Mouse (Mus musculus) hindbrain, embryonic 15.5 days (tissue): ENCODE measurements around the gene Etv4. TPM values are rescaled to one million over a fixed set of nuclear protein-coding genes. Genes with fewer than 3 reads are reported as not detected.

ENCODE experiments used
- ATAC-seq: fragments of 200-750 bp; cut with Nextera tagmentation; 2 replicates; pipeline ENCODE4 v1.8.0; 2017; ENCODE audit warnings: low read depth, moderate number of reproducible peaks, moderate TSS enrichment; ENCODE audit not compliant: low FRiP score
- H3K27ac ChIP-seq: fragments of 300-500 bp; sonication (generic); replicated peaks from 2 replicates; pipeline ENCODE4 v1.5.1; 2015; ENCODE audit warnings: mild to moderate bottlenecking, inconsistent platforms
- H3K27me3 ChIP-seq: fragments of 300-500 bp; sonication (generic); 2 replicates; pipeline ENCODE4 v1.6.1; 2015; ENCODE audit warnings: control low read depth, inconsistent platforms
- H3K36me3 ChIP-seq: fragments of 300-500 bp; sonication (generic); 2 replicates; pipeline ENCODE4 v1.6.1; 2015; ENCODE audit warnings: control low read depth, inconsistent platforms
- H3K4me1 ChIP-seq: fragments of 300-500 bp; sonication (generic); replicated peaks from 2 replicates; pipeline ENCODE4 v1.6.1; 2015; ENCODE audit warnings: control low read depth, inconsistent platforms
- H3K4me2 ChIP-seq: fragments of 300-500 bp; sonication (generic); 2 replicates; pipeline ENCODE4 v1.6.1; 2015; ENCODE audit warnings: moderate library complexity, mild to moderate bottlenecking, inconsistent platforms
- H3K4me3 ChIP-seq: fragments of 300-500 bp; sonication (generic); 2 replicates; pipeline ENCODE4 v1.5.1; 2015; ENCODE audit warnings: mild to moderate bottlenecking, inconsistent platforms
- H3K9ac ChIP-seq: fragments of 300-500 bp; sonication (generic); 2 replicates; pipeline ENCODE4 v1.6.1; 2015; ENCODE audit warnings: inconsistent platforms
- H3K9me3 ChIP-seq: fragments of 300-500 bp; sonication (generic); 2 replicates; pipeline ENCODE4 v1.6.1; 2016; ENCODE audit warnings: control low read depth, inconsistent platforms
- WGBS: fragments of 180-500 bp; shearing (Covaris S2); methylation state at CpG from one replicate; pipeline ENCODE4 v1.1.7; 2015; 5-methylcytosine and 5-hydroxymethylcytosine counted together
- polyA plus RNA-seq: library from polyadenylated mRNA; unstranded; fragments of >200 nt; fragmentation: Nextera tagmentation; extraction: Ambion mirVana; gene quantifications from 2 replicates; pipeline ENCODE4 v1.2.1, GENCODE M21; 2015

Gene Etv4
- polyA plus RNA-seq, 1 experiment from 2014 or later = 21.3 TPM

DNA sequence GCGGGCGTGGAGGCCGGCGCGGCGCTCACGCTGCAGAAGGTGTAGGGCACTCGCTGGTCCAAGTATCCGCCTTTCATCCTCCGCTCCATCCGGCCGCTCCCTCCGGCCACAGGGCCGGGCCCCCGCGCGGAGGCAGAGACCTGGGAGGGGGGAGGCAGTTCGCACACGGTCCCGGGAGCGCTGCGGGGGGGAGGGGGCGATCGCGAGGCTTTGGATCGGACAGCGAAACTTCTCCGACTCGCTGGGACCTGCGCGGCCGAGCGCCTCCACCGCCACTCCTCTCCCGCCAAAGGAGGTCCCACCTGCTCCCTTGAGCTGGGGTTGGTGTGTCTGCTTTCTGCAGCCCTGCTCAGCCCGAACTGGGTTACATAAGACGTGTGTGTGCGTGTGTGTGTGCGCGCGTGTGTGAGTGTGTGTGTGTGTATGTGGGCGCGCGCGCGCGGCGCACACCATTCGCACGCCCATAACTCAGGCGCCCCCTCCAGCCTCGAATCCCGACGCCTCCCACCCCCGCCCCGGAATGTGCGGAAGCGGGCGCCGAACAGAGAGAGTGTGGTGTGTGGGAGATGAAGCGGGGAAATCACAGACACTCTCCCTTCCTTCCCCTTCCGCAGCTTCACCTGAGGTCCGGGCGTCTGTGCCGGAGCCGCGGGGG, 556 bp downstream of the Etv4 start:
- no peaks in the 10 kb centered on the region for H3K9me3 ChIP-seq
- H3K27ac ChIP-seq = peak overlapping the region; percentile 66
- ATAC-seq = peak; percentile 80
- peak overlapping the region; percentile 91 for H3K4me2 ChIP-seq
- 0% methylated on average over 59 of the region's 67 CpGs for WGBS
- H3K4me3 ChIP-seq = peak overlapping the region; percentile 50
- H3K36me3 ChIP-seq = no peaks in the 10 kb centered on the region
- peaks cover 21% of the 10 kb centered on the region for H3K4me1 ChIP-seq
- H3K9ac ChIP-seq = peak overlapping the region; percentile 49
- peaks cover 84% of the 10 kb centered on the region for H3K27me3 ChIP-seq

DNA sequence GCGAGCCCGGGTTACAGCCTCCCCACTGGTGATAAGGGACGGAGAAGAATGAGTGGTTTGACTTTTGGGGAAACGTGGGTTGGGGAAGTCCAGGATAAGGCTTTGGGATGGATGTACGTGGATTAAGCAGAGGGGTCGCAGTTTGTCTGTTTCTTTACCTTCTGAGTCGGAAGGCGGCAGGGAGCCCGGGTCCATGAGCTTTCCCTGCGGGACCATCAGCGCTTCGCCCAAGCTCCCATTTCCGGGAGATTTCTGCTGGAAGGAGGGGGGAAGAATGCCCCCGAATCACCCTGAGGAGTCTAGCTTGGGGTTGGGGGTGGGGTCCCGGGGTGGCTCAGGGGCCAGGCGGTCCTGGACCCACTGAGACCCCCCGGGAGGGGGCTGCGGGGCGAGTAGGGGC, 1.1 kb downstream of the Etv4 start:
- no peak for ATAC-seq
- peaks cover 81% of the 10 kb centered on the region for H3K27me3 ChIP-seq

DNA sequence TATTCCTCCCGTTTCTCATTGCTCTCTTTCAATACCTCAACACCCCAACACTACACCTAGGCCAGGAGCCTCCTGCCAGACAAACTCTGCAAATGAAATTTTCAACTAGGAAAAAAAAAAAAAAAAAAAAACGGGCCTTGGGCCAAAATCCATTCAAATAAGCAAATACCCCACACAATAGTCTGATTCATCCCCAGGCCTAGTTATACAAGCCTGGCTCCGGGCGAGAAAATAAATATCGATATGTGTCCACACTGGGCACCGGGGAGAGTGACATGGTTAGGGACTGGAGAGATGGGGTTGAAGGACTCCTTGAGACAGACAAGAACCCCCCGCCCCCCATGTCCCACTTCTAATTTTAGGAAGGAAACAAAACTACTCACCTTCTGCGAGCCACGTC, 1.6 kb downstream of the Etv4 start:
- H3K9me3 ChIP-seq = no peaks in the 10 kb centered on the region
- H3K9ac ChIP-seq = no peak overlapping the region
- peaks cover 21% of the 10 kb centered on the region for H3K4me1 ChIP-seq
- peak overlapping the region; percentile 91 for H3K4me2 ChIP-seq
- H3K4me3 ChIP-seq = peak overlapping the region; percentile 50
- no peaks in the 10 kb centered on the region for H3K36me3 ChIP-seq
- H3K27me3 ChIP-seq = peaks cover 79% of the 10 kb centered on the region
- no peak for ATAC-seq
- 25% methylated on average over 9 of the region's 9 CpGs for WGBS
- H3K27ac ChIP-seq = peak overlapping the region; percentile 66

More for the DNA sequence above, 1.1 kb downstream of the Etv4 start:
- peak overlapping the region; percentile 50 for H3K4me3 ChIP-seq
- H3K9ac ChIP-seq = peak overlapping the region; percentile 49
- H3K4me1 ChIP-seq = peaks cover 21% of the 10 kb centered on the region
- H3K27ac ChIP-seq = peak overlapping the region; percentile 66
- peak overlapping the region; percentile 91 for H3K4me2 ChIP-seq
- no peaks in the 10 kb centered on the region for H3K36me3 ChIP-seq
- WGBS = under 1% methylated on average over 18 of the region's 19 CpGs
- H3K9me3 ChIP-seq = no peaks in the 10 kb centered on the region

DNA sequence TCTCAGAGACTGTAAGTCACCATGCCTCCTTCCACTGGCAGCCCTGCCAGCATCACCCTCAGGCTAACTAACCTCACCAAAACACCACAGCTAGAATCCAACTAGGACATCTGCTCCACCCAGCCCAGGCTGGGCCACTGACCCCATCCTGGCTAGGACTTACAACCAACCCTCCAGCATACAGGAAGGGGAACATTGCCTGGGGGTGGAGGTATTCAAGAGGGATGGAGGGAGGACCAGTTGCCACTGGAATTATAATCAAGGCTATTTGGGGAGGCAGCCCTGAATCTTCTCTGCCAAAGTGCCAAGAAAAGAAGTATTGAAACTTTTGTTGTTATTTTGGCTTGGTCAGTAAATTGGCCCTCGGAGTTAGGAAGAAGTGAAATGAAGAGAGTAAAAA, 2.0 kb downstream of the Etv4 start:
- Histone ChIP-seq H3K27me3 (peaks cover 75% of the 10 kb centered on the region), H3K4me3 (peak overlapping the region; percentile 50), H3K27ac (0 out of 2 replicates have a peak overlapping the region, but pooled peaks have one; percentile 66), H3K4me2 (peak overlapping the region; percentile 91; the same call in 1 of the 2 replicates), H3K9me3 (no peaks in the 10 kb centered on the region), H3K4me1 (peaks cover 21% of the 10 kb centered on the region), H3K36me3 (no peaks in the 10 kb centered on the region), H3K9ac (no peak overlapping the region)
- WGBS = 53% methylated on average over 1 of the region's 1 CpGs
- no peak for ATAC-seq

DNA sequence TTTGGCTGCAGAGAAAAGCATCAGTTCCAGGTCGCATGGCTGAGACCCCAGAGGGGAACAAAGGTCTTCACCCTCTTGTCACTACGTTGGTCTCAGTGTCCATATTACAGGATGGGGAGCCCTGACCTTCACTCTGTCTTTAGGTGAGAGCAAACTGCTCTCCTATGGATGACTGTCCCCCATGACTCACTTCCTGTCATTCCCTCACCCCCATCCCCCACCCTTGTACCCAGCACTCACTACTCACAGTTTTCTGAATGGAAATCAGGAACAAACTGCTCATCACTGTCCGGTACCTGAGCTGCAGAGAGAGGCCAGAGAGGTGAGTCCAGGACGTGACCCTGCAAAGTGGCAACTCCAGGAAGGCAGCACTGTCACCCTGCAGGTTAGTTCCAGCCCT, 8.3 kb downstream of the Etv4 start:
- ATAC-seq = no peak
- no peak overlapping the region for H3K27ac ChIP-seq
- no peak overlapping the region for H3K9ac ChIP-seq
- no peak overlapping the region for H3K4me3 ChIP-seq
- H3K27me3 ChIP-seq = peaks cover 47% of the 10 kb centered on the region
- H3K4me2 ChIP-seq = no peak overlapping the region
- 71% methylated on average over 4 of the region's 4 CpGs for WGBS
- H3K9me3 ChIP-seq = no peaks in the 10 kb centered on the region
- peaks cover 11% of the 10 kb centered on the region for H3K4me1 ChIP-seq
- H3K36me3 ChIP-seq = no peaks in the 10 kb centered on the region

DNA sequence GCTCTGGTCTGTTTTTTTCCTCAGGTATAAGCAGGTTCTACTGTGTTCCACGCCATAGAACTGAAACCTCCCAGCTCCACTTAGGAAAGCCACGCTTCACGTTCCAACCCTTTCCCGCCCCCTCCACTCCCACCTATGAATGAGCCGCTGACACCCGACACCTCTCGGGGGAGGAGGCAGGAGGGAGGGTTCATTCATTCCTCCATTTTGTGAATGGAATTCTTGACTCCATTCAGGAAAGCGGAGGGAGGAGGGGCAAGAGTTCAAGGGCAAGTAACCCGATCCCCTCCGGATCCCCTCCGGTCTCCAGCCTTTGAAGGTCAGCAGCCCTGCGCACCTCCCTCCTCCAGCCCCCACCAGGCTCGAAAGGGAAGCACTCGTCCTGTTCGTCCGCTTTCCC, 12.7 kb downstream of the Etv4 start:
- 0% methylated on average over 16 of the region's 16 CpGs for WGBS
- H3K9ac ChIP-seq = peak overlapping the region; percentile 5
- ATAC-seq = peak; percentile 64; the same call in 1 of the 2 replicates
- H3K27me3 ChIP-seq = peaks cover 32% of the 10 kb centered on the region
- peak overlapping the region; percentile 52 for H3K4me2 ChIP-seq
- peak overlapping the region; percentile 24 for H3K4me3 ChIP-seq
- H3K4me1 ChIP-seq = peaks cover 11% of the 10 kb centered on the region
- H3K9me3 ChIP-seq = no peaks in the 10 kb centered on the region
- H3K27ac ChIP-seq = no peak overlapping the region
- H3K36me3 ChIP-seq = peaks cover 12% of the 10 kb centered on the region

DNA sequence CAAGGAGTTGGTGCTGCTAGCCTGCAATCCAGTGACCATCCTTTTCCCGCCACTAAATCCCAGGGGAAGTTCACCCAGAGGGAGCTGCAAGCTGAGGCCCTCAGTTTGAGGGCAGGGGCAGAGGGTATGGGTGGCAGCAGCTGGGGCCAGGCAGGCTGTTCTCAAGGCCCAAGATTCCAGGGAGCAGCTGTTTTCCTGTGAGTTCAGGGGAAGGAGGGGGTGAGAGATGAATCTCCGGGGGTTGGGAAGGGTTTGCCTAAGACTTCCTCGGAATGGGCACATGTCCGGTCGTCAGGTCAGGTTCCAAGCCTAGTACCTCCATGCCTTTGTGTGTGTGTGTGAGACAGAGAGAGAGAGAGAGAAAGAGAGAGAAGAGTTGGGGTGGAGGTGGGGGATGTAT, 13.1 kb downstream of the Etv4 start:
- WGBS = 6% methylated on average over 5 of the region's 5 CpGs
- H3K4me3 ChIP-seq = peak overlapping the region; percentile 24
- peaks cover 17% of the 10 kb centered on the region for H3K36me3 ChIP-seq
- H3K4me2 ChIP-seq = peak overlapping the region; percentile 52
- no peak overlapping the region for H3K9ac ChIP-seq
- H3K27me3 ChIP-seq = peaks cover 32% of the 10 kb centered on the region
- H3K4me1 ChIP-seq = peaks cover 11% of the 10 kb centered on the region
- no peaks in the 10 kb centered on the region for H3K9me3 ChIP-seq
- ATAC-seq = no peak
- no peak overlapping the region for H3K27ac ChIP-seq

DNA sequence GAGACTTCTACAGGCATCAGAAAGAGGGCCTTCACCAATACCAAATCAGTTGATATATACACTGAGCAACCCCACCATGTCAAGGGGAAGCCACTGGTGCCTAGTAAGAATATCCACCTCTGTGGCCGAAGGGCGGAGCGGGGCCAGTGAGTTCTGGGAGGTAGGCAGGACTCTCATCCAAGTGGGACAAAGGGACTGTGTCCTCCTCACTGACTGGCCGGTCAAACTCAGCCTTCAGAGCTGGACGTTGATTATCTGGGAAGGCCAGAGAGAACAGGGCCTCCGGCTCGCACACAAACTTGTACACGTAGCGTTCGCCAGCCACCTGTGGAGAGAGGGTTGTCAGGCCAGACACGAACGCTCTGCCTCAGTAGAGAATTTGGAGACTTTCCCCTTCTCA, 14.9 kb downstream of the Etv4 start:
- Histone ChIP-seq H3K36me3 (peaks cover 34% of the 10 kb centered on the region), H3K4me3 (no peak overlapping the region), H3K9me3 (no peaks in the 10 kb centered on the region), H3K4me2 (no peak overlapping the region), H3K9ac (no peak overlapping the region), H3K4me1 (peaks cover 11% of the 10 kb centered on the region), H3K27me3 (peaks cover 25% of the 10 kb centered on the region), H3K27ac (no peak overlapping the region)
- ATAC-seq = no peak
- WGBS = 83% methylated on average over 12 of the region's 12 CpGs

DNA sequence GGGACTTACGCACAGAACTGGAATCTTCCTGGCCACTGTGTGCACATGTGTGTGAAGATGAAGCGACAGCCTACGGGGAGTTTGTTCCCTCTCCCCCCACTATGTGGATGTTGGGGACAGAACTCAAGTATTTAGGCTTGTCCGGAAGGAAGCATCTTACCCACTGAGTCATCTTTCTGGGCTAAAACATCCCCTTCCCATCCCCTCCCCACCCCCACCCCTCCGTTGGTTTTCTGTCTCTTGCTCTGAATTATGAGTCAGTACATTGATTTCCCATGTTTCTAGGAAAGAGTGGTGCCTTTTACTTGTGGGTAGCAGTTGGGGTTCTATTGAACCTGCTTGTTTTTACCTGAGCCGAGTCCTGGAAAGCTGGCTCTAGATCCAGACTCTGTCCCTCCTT, 16.4 kb downstream of the Etv4 start:
- H3K27me3 ChIP-seq = peaks cover 16% of the 10 kb centered on the region
- no peak overlapping the region for H3K4me2 ChIP-seq
- H3K9ac ChIP-seq = no peak overlapping the region
- H3K4me3 ChIP-seq = no peak overlapping the region
- WGBS = 93% methylated on average over 6 of the region's 6 CpGs
- no peak overlapping the region for H3K27ac ChIP-seq
- H3K4me1 ChIP-seq = peaks cover 11% of the 10 kb centered on the region
- H3K36me3 ChIP-seq = peaks cover 47% of the 10 kb centered on the region
- H3K9me3 ChIP-seq = no peaks in the 10 kb centered on the region
- no peak for ATAC-seq

DNA sequence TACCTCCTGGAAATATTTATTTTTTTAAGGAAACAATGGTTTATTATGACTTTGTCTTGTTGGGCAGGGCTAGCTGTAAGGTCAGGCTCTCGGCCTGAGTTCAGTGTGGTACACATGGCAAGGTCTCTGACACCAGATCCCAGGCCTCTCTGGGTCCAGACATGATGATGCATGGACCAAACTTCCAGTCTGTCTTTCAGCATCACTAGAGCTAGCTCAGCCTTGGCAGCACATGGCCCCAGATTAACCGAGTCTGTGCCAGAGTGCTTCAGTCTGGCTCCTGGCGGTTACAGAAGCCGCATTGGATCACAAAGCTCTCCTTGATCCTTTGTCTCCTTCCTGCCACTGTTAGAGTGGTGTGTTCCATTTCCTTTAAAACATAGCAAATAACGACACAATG, 17.8 kb downstream of the Etv4 start:
- Histone ChIP-seq H3K27ac (no peak overlapping the region), H3K27me3 (peaks cover 9% of the 10 kb centered on the region; the same call in 1 of the 2 replicates), H3K9me3 (no peaks in the 10 kb centered on the region), H3K4me3 (no peak overlapping the region), H3K4me1 (peaks cover 5% of the 10 kb centered on the region), H3K36me3 (peaks cover 52% of the 10 kb centered on the region), H3K4me2 (no peak overlapping the region), H3K9ac (no peak overlapping the region)
- ATAC-seq = no peak
- 66% methylated on average over 5 of the region's 5 CpGs for WGBS

DNA sequence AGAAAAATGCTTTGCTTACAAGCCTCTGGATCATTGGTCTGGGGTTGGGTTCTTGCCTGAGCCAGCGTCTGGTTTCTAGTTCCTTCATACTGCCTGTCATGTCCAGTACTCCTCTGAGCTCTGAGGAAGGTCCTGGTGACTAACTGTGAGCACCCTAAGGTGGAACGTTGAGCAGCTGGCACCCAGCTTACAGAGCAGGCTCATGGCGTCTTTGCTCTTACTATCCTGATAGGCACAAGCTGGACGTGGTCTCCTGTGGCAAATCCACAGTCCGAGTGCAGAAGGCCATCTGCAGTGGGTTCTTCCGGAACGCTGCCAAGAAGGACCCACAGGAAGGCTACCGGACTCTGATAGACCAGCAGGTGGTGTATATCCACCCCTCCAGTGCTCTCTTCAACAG, 20.6 kb downstream of the Etv4 start:
- Histone ChIP-seq H3K27ac (no peak overlapping the region), H3K9me3 (no peaks in the 10 kb centered on the region), H3K36me3 (peaks cover 69% of the 10 kb centered on the region), H3K27me3 (no peaks in the 10 kb centered on the region), H3K4me3 (no peak overlapping the region), H3K4me2 (no peak overlapping the region), H3K9ac (no peak overlapping the region), H3K4me1 (no peaks in the 10 kb centered on the region)
- ATAC-seq = no peak
- WGBS = 93% methylated on average over 8 of the region's 8 CpGs

DNA sequence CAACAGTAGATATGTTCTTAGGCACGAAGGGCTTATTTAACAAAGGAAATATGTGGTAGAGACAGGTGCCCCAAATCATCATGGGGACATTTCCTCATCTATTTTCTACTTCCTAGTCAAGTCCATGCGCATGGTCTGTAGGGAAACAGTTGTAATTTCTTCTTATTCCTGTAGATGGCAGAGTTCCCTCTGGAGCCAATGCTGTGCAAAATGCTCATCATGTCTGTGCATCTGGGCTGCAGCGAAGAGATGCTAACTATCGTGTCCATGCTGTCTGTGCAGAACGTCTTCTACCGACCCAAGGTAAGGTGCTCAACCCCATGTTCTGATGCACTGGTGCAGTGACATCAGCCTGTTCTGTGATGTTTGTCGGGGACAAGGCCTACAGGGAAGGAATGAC, 21.4 kb downstream of the Etv4 start:
- H3K27ac ChIP-seq = no peak overlapping the region
- no peak overlapping the region for H3K4me2 ChIP-seq
- no peak for ATAC-seq
- no peaks in the 10 kb centered on the region for H3K9me3 ChIP-seq
- no peak overlapping the region for H3K4me3 ChIP-seq
- no peaks in the 10 kb centered on the region for H3K27me3 ChIP-seq
- H3K36me3 ChIP-seq = peaks cover 77% of the 10 kb centered on the region
- no peak overlapping the region for H3K9ac ChIP-seq
- 0 out of 2 replicates have a peak, but pooled peaks cover 1% of the 10 kb centered on the region for H3K4me1 ChIP-seq
- WGBS = 51% methylated on average over 7 of the region's 7 CpGs

DNA sequence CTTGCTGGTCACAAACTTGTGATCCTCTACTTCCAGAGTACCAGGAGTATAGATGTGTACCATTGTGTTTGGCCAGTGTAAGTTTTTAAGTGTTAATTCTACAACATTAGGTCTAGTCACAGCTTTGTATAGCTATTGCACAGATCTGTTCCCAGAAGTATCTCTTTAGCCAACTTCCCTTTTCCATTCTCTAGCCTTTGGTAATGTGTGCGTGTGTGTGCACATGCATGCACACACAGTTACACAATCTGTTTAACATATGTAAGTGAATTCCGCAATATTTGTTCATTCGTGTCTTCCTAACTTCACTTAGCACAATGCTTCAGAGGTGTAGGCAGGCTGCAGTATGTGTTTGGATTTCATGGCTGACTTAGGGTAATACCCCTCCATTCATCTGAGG, 25.6 kb downstream of the Etv4 start:
- ATAC-seq = no peak
- Histone ChIP-seq H3K4me2 (no peak overlapping the region), H3K36me3 (peaks cover 73% of the 10 kb centered on the region), H3K9me3 (no peaks in the 10 kb centered on the region), H3K9ac (no peak overlapping the region), H3K4me3 (no peak overlapping the region), H3K27me3 (no peaks in the 10 kb centered on the region), H3K4me1 (peaks cover 7% of the 10 kb centered on the region; the same call in 1 of the 2 replicates), H3K27ac (no peak overlapping the region)
- 95% methylated on average over 3 of the region's 3 CpGs for WGBS
